Mouse (Mus musculus): ENCODE results near the gene Vmn2r56.
"Not testable (repeated sequence)": the region's sequence is repeated elsewhere in the genome, so short reads cannot be mapped to it uniquely, and the experiment has no call there.

Vmn2r56 gene

DNA sequence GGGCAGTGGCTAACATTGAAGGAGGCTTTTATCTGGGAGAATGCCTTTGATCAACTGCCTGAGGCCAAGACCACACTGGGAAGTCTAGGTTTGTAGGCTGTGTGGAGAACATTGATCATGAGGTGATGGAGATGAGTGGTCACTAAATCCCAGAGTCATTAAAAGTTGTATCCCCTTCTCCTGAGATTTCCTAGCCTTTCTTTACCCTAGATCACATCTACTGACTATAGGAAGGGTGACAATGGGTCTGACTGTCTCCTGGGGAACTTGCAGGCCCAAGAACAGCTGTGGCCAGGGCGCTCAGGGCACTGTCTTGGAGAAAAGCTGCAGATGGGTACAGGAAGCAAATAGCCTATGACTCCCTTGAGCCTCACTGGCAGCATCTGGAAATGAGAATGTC, at the start of gene Vmn2r56:
Gene Vmn2r56, minus strand, starts transcription at position 101 of the 400 bp plus-strand sequence.
- no peak for DNase-seq (ENCODE audit: low spot score)

DNA sequence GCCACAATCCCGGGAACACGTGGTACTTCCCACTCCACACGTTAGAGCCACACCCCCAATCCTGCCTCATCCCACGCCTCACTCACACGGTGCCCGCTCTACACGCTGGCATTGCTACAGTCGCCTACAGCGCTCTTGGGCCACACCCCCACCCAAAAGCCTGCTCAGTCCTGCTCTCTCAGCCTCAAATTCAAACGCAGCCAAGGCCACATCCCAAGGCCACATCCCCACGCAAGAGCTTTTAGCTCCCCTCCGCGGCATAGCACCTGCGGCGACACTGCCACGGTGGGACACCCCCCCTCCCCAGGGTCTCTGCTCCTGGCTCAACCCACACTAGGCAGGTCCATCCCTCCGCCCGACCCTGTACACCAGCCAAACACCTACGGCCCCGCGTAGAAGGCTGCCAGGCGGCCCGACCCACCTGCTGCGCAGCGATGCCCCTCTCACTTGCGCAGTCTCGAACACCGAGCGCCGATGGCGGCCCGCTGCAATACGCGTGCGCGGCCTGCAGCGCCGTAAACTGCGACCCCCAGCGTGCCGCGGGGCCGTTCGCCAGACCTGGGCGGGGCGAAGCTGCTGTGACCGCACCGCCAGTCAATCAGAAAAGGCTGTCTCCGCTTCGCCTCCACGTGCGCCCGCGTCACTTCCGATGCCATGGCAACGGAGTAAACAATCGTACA, 45.5 kb upstream of the Vmn2r56 start:
- DNase-seq (ENCODE audit: low spot score), result peak; percentile 80

- peak; percentile 4 for DNase-seq (ENCODE audit: low spot score)
Observed at GRCm38 (mm10) chr7:12779782-12780150, 45.0 kb upstream of the Vmn2r56 start.

DNA sequence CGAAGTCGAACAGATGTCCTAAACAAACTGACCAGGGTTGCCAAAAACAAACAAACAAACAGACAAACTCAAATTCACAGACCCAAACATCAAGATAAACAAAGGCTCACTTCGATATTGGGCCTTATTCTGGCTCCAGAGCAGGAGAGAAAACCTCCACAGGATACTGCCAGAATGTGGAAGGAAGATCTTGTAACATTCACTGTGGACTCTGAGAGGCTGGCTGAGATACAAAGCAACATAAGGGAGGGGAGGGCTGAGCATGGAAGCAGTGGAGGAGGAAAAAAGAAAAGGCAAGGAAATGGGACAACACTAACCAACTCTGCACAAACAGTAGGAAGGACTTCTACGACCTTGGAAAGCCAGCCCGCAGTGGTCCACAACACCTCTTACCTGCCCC, 44.3 kb upstream of the Vmn2r56 start:
- no peak for DNase-seq (ENCODE audit: low spot score)

- no peak for DNase-seq (ENCODE audit: low spot score)
Observed at GRCm38 (mm10) chr7:12774606-12775005, 39.8 kb upstream of the Vmn2r56 start.

DNA sequence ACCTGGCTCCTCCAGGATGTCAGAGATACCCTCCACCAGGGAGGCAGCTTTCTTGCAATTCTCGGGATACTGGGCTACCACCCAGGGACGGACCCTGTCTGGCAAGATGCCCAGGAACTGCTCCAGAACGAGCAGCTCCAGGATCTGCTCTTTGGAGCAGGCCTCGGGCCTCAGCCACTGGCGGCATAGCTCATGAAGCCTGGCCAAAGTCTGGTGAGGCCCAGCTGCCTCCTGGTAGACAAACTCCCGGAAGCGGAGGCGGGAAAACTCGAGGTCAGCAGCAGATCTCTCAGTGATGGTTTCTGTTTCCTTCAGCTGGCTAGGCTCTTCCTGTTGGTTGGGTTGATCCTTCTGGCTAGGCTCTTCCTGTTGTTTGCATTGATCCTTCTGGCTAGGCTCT, 39.3 kb upstream of the Vmn2r56 start:
- DNase-seq (ENCODE audit: low spot score), result no peak

GRCm38 (mm10) chr7:12749431-12750198, 14.8 kb upstream of the Vmn2r56 start:
- DNase-seq (ENCODE audit: low spot score), result peak; percentile 13

DNA sequence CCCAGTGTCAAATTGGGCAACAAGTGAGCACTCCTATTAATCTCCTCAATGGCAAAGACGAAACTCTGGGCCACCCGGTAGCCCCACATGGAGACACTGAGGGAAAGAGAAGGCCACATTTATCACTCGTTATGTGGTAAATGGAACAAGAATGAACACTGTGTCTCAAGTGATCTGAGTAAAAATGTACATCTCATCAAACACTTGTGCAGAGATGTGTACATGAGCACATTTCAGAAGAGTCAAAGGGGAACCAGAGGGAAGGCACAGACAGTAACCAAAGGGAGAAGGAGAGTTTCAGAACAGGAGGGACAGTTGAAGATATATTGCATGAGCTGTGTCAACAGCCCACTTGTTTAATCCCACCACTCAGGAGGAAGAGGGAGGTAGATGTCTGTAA, 49.9 kb downstream of the Vmn2r56 start, which contains the start of gene Vmn2r55:
Gene Vmn2r55, minus strand, starts transcription at position 101 of the 400 bp plus-strand sequence.
- DNase-seq (ENCODE audit: low spot score), result not testable (repeated sequence)

DNA sequence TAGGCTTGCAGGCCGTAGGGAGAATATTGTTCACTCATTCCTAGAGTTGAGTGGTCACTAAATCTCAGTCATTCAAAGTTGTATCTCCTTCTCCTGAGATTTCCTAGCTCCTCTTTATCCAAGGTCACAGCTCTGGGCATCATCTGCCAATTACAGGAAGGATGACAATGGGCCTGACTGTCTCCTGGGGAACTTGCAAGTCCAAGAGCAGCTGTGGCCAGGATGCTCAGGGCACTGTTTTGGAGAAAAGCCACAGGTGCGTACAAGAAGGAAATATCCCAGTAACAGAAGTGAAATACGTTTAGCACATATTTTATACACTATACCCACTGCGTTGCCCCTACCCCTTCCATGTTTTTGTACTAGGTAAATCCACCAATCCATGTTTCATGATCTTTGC, 94.6 kb downstream of the Vmn2r56 start, which contains the start of gene Vmn2r54:
Gene Vmn2r54, minus strand, starts transcription at position 101 of the 400 bp plus-strand sequence.
- DNase-seq (ENCODE audit: low spot score), result not testable (repeated sequence)
